Mouse (Mus musculus): Measurements from ENCODE around the gene Platr17. TPM values are rescaled to one million over a fixed set of nuclear protein-coding genes. Genes with fewer than 3 reads are reported as not detected.

Platr17 gene
- total RNA-seq, 2 experiments from 2014 or later = not detected

- TF ChIP-seq CTCF (IDR thresholded peaks at IDR 0.05) = peak; percentile 6
- intact Hi-C loops (cut with DNase I) = loop anchor here (10.0 kb wide), 1 partner anchor 1541 kb away; the partner anchor contains the start of gene Wiz
- Histone ChIP-seq H3K4me3 (no peak overlapping the region), H3K27ac (no peak overlapping the region)
- DNase-seq (ENCODE audit: extremely low spot score in 1 of 2, low spot score in 2 of 2) = no peak
These were observed 20.6 kb downstream of the Platr17 start for GRCm38 (mm10) chr17:33925406-33926116.

GRCm38 (mm10) chr17:33926207-33926932 is 21.4 kb downstream of the Platr17 start:
- DNase-seq (ENCODE audit: extremely low spot score in 1 of 2, low spot score in 2 of 2) = no peak
- Histone ChIP-seq H3K27ac (no peak overlapping the region), H3K4me3 (no peak overlapping the region)
- intact Hi-C loops (cut with DNase I) = loop anchor here (10.0 kb wide), 1 partner anchor 1542 kb away; the partner anchor contains the start of gene Wiz
- peak; percentile 33 for TF ChIP-seq CTCF (IDR thresholded peaks at IDR 0.05)

GRCm38 (mm10) chr17:33928251-33928947 is 23.5 kb downstream of the Platr17 start:
- DNase-seq (ENCODE audit: extremely low spot score in 1 of 2, low spot score in 2 of 2) = no peak
- H3K4me3 ChIP-seq = peak overlapping the region; percentile 68
- no peak for TF ChIP-seq CTCF (IDR thresholded peaks at IDR 0.05)
- intact Hi-C loops (cut with DNase I) = loop anchor here (10.0 kb wide), 1 partner anchor 1544 kb away; the partner anchor contains the start of gene Wiz
- peak overlapping the region; percentile 85 for H3K27ac ChIP-seq

GRCm38 (mm10) chr17:33929371-33930279 is 24.7 kb downstream of the Platr17 start, which contains the start of gene Rgl2:
Gene Rgl2 (plus strand): TSS chr17:33929543.
- DNase-seq (ENCODE audit: extremely low spot score in 1 of 2, low spot score in 2 of 2) = peak; percentile 94 to 97
- peak; percentile 48 for TF ChIP-seq CTCF (IDR thresholded peaks at IDR 0.05)
- peak within 1 kb of the TSS; percentile 68 for H3K4me3 ChIP-seq
- peak within 1 kb of the TSS; percentile 97 for H3K27ac ChIP-seq
- intact Hi-C loops (cut with DNase I) = loop anchor here (10.0 kb wide), 1 partner anchor 1545 kb away; the partner anchor contains the start of gene Wiz

GRCm38 (mm10) chr17:33930280-33931158 is 25.6 kb downstream of the Platr17 start:
- DNase-seq (ENCODE audit: extremely low spot score in 1 of 2, low spot score in 2 of 2) = peak; percentile 66 to 67
- no peak for TF ChIP-seq CTCF (IDR thresholded peaks at IDR 0.05)
- intact Hi-C loops (cut with DNase I) = no loop called here
- Histone ChIP-seq H3K27ac (peak overlapping the region; percentile 97), H3K4me3 (peak overlapping the region; percentile 68)

- Histone ChIP-seq H3K27ac (peak overlapping the region; percentile 97), H3K4me3 (peak overlapping the region; percentile 68)
- intact Hi-C loops (cut with DNase I) = no loop called here
- DNase-seq (ENCODE audit: extremely low spot score in 1 of 2, low spot score in 2 of 2) = no peak
- TF ChIP-seq CTCF (IDR thresholded peaks at IDR 0.05) = no peak
These were observed 26.4 kb downstream of the Platr17 start for GRCm38 (mm10) chr17:33931159-33931866.

- intact Hi-C loops (cut with DNase I) = no loop called here
- no peak overlapping the region for H3K4me3 ChIP-seq
- no peak overlapping the region for H3K27ac ChIP-seq
- DNase-seq (ENCODE audit: extremely low spot score in 1 of 2, low spot score in 2 of 2) = no peak
- no peak for TF ChIP-seq CTCF (IDR thresholded peaks at IDR 0.05)
These were observed 27.0 kb downstream of the Platr17 start for GRCm38 (mm10) chr17:33931947-33932346.

- Histone ChIP-seq H3K4me3 (no peak overlapping the region), H3K27ac (no peak overlapping the region)
- intact Hi-C loops (cut with DNase I) = no loop called here
- TF ChIP-seq CTCF (IDR thresholded peaks at IDR 0.05) = no peak
- no peak for DNase-seq (ENCODE audit: extremely low spot score in 1 of 2, low spot score in 2 of 2)
These were observed 27.5 kb downstream of the Platr17 start for GRCm38 (mm10) chr17:33932448-33932847.

- intact Hi-C loops (cut with DNase I) = no loop called here
- Histone ChIP-seq H3K27ac (no peak overlapping the region), H3K4me3 (no peak overlapping the region)
- no peak for DNase-seq (ENCODE audit: extremely low spot score in 1 of 2, low spot score in 2 of 2)
- no peak for TF ChIP-seq CTCF (IDR thresholded peaks at IDR 0.05)
These were observed 28.0 kb downstream of the Platr17 start for GRCm38 (mm10) chr17:33932970-33933369.

Measured in left cerebral cortex, adult 2 months (tissue).